Mouse (Mus musculus) spleen, embryonic (tissue): Measurements from ENCODE around the gene Mbd3.
"Not testable (repeated sequence)": the region's sequence is repeated elsewhere in the genome, so short reads cannot be mapped to it uniquely, and the experiment has no call there.

Source experiments
- CTCF ChIA-PET: fragments of 350-600 bp; sonication (Branson Sonifier 250); formaldehyde crosslinking; loops from one replicate; lab custom pipeline; 2022; lab: Charles Lee

Gene Mbd3

DNA sequence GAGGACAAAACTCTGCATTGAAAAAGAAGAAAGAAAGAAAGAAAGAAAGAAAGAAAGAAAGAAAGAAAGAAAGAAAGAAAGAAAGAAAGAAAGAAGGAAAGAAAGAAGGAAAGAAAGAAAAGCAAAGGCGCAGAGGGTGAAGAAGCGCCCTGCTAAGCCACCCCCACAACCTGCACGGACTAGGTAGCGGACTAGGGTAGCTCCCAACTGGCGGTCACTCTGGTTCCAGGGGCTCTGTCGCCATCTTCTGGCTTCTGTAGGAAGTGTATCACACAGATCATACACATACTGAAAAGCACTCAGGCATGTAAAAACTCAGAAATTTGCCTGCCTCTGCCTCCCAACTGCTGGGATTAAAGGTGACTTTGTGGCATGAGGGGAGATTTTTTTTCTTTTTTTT, 25.3 kb downstream of the Mbd3 start:
- CTCF ChIA-PET = interaction anchor here (0.7 to 1.2 kb wide), 3 partner anchors 14 to 793 kb away, joined by 3 to 4 read pairs (median 4); no protein-coding TSS in a partner anchor

DNA sequence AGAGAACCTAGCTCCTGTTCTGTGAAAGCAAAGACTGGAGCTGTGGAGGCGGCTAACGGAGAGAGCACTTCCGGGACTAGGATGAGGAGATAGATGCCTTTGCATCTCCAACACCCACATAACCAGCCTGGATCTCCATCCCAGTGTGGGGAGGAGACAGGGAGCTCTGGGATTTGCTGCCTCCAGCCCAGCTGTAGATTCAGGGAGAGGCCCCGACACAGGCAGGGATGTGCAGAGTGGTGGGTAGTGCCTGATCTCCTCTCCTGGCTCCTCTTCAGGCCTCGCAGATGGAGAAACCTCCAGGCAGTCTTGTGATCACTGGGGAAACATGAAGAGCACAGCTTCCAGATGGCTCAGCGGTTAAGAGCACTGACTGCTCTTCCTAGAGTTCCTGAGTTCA, 26.6 kb downstream of the Mbd3 start:
- CTCF ChIA-PET = interaction anchor here (0.6 kb wide), 1 partner anchor 134 kb away, joined by 12 read pairs; no protein-coding TSS in a partner anchor

- CTCF ChIA-PET = no interaction called here
Observed at GRCm38 (mm10) chr10:80371983-80372382, 27.4 kb downstream of the Mbd3 start.

GRCm38 (mm10) chr10:80371411-80371966, 27.9 kb downstream of the Mbd3 start:
- CTCF ChIA-PET = no interaction called here

DNA sequence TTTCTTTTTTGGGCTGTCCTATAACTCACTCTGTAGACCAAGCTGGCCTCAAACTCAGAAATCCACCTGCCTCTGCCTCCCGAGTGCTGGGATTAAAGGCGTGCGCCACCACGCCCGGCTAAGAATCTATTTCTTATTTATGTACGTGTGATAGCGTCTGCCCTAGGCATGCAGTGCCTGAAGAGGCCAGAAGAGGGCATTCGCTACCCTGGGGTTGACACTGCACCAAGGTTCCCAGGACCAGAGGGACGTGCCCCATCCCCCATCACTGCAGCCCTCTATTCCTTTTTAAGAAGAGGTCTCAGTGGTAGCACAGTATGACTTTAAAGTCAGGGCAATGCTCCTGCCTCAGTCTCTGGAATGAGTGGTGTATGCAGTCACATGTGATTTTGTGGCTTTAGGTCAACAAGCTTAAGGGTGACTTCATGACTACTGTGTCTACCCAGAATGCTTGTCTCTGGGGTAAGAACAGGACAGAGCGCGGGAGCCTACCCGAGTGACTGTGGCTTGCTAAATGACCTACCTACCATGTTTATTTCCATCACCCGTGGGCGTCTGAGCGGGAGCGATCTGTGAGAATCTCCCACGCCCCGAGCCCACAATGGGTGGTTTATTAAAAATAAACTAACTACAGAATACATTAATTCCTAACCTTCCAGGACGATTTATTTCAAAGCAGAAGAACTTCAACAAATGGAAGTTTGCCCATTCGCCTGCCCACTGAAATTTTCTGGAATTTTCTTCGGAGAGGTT, 29.2 kb downstream of the Mbd3 start:
- CTCF ChIA-PET = interaction anchor here (0.5 kb wide), 1 partner anchor 793 kb away, joined by 3 read pairs; no protein-coding TSS in a partner anchor

DNA sequence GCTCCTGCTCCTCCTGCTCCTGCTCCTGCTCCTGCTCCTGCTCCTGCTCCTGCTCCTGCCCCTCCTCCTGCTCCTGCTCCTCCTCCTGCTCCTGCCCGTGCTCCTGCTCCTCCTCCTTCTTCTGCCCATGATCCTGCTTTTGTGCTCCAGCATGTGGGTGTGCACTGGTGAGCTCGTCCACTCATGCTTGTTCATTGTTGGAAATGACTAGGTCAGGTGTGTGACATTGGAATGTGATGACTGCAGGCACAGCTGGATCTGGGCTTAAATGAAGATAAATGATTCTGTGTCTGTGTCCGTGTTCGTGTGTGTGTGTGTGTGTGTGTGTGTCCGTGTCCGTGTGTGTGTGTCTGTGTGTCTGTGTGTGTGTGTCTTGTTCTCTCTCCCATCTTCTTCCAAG, 31.0 kb downstream of the Mbd3 start:
- CTCF ChIA-PET = interaction anchor here (0.7 kb wide), 1 partner anchor 21 kb away, joined by 3 read pairs; no protein-coding TSS in a partner anchor

DNA sequence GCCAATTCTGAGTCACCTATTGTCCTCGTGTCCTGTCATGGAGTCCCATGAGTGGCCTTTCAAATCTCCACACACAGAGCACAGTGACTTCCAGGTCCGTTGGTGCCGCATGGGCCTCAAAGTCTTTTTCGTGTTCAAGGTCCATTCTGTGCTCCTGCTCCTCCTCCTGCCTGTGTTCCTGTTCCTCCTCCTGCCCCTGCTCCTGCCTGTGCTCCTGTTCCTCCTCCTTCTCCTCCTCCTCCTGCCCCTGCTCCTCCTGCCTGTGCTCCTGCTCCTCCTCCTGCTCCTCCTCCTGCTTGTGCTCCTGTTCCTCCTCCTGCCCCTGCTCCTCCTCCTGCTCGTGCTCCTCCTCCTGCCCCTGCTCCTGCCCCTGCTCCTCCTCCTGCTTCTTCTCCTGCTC, 31.4 kb downstream of the Mbd3 start:
- CTCF ChIA-PET = interaction anchor here (0.7 kb wide), 1 partner anchor 21 kb away, joined by 3 read pairs; no protein-coding TSS in a partner anchor

GRCm38 (mm10) chr10:80365736-80366135, 33.6 kb downstream of the Mbd3 start:
- CTCF ChIA-PET = interaction anchor here (0.7 kb wide), 1 partner anchor 931 kb away, joined by 3 read pairs; no protein-coding TSS in a partner anchor

DNA sequence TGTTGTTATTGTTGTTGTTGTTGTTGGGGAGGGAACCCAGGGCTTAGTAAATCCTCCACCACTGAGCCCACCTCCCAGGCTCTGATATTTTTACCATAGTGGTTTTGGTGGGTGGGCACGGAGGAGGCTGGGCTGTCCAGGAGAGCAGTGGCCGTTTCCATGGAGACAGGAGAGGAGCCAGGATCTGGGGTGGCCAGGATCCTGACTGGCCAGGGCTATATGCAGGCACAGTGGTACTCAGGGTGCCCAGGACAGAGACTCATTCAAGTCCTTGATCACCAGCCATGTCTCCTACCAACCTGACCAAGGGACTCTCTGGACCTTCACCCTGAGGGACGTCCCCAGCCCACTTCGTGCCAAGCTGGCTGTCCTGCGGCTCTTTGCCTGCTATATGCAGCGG, 35.6 kb downstream of the Mbd3 start:
- CTCF ChIA-PET = no interaction called here

DNA sequence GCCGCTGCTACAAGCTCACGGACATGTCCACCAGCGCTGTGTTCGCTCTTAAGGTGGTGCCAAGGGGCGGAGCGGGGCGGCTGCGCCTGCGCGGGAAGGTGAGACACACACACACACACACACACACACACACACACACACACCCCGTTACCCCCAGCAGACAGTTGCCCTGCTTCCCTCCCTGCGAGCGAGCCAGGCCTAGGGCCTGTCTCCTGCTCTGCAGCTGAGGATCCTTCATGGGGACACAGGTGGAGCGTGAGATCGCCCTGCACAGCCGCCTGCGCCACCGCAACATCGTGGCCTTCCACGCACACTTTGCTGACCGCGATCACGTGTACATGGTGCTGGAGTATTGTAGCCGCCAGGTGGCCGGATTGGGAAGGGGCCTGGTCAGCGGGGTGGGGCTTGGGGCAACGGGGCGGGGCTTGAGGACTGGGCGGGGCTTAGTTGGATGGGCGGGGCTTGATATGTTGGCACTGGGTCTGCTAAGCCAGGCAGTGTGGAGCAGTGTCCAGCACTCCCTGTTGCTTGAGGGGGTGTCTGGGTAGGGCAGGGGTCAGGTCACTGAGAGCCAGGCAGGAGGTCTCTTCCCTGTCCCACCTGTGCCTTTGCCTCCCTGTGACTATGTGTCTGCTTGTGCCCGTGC, 41.2 kb downstream of the Mbd3 start:
- CTCF ChIA-PET = interaction anchor here (0.7 kb wide), 1 partner anchor 11 kb away, joined by 3 read pairs; no protein-coding TSS in a partner anchor

DNA sequence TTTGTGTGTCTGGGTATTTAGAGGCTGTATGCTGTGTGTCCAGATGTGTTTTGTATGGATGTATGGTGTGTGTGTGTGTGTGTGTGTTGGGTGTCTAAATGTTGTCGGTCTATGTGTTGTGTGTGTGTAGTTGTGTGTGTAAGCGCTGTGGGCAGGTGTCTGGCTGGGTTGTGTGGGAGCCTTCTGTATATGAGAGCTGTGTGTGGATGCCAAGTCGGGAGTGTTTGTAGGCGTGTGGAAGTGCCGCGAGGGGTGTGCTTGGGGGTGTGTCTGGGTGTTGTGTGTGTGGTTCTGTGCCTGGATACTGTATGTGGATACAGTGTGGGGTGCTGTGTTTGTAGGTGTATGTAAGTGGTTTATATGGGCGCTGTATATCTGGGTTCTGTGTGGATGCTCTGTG, 42.0 kb downstream of the Mbd3 start:
- CTCF ChIA-PET = no interaction called here

DNA sequence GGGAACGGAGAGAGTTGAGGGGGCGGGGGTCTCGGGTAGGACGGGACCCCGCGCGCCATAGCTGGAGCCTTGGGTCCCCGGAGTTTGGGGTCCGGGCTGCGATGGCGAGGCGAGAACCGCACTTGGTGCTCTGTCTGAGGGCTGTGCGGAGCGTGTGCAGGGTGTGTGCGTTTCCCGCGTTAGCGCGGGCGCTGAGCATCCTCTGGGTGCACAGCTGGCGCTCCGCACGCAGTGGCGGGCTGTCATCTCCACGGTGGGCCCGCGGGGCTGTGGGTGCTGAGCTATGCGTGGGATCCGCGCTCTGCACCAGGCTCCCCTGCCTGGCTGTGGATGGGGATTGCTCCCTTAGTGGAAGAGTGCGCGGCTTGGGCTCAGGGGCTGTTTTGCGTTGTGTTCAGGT, 42.6 kb downstream of the Mbd3 start:
- CTCF ChIA-PET = no interaction called here

DNA sequence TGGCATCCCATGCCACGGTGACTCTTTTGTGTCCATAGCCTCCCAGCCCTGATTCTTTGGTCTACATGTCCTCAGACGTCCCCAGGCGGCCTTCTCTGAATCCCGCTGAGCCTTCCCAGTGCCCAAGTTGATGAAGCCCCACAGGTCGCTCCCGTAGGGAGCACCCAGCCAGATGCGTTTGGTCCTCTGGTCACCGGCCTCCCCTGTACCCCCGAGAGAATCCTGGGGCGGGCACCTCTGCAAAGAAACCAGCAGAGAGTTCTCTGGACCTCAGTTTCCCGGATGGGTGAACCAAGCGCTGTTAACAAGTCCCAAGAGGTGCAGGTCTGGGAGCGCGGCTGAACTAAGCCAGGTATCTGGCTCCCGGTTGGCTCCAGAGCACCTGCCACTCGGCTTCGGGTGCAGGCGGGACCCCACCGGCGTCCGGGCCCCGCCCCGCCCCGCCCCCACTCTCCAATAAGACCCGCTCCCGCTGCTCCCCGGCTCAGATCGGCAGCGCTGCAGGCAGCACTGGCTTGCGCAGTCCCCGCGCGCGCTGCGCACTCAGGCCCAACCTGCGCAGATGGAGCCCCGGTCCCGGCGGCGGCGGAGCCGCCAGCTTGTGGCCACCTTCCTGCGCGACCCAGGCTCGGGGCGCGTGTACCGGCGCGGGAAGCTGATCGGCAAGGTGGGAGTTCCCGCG, 43.2 kb downstream of the Mbd3 start, which contains the start of gene Plk5:
TSS of gene Plk5 (plus strand) at position 459 of the 682 bp plus-strand sequence.
- CTCF ChIA-PET = no interaction called here

- CTCF ChIA-PET = no interaction called here
Observed at GRCm38 (mm10) chr10:80355431-80355830, 43.9 kb downstream of the Mbd3 start.

GRCm38 (mm10) chr10:80352727-80353126, 46.6 kb downstream of the Mbd3 start:
- CTCF ChIA-PET = no interaction called here

DNA sequence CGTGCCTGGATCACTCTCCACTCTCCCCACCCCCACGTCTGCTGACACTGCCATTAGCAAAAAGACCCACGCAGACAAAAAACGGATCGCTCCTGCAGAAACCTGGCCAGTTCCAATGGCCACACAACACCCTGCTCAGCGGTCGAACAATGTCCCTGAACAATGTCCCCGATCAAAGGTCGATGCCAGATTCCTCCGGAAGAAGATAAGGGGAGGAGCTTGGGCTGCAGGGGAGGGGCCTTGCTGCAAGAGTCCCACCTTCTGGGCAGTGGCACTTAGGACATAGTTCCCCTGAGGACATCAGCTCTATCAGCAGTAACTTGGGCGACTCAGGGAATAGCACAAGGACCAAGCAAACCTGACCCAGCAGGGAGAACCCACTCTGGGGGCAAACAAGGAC, 47.5 kb downstream of the Mbd3 start:
- CTCF ChIA-PET = no interaction called here

DNA sequence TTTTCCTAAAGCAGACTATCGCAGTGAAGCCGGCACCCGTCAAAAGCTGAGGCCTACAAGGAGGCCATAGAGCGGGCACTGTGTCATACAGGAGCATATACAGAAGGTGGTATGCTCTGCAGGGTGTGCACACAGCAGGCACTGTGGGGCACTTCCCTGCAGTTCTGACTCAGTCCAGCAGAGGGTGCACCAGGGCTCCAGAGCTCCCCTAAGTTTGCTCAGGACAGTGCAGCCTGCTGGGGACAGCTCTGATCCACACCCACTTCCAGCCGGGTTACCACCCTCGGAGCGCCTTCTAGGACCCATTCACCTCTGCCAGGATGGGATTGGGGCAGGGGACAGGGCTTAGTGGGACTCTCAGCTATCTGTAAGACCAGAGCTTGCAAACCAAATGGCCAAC, 49.1 kb downstream of the Mbd3 start:
- CTCF ChIA-PET = interaction anchor here (0.6 kb wide), 2 partner anchors 36 to 459 kb away, joined by 3 read pairs; no protein-coding TSS in a partner anchor

DNA sequence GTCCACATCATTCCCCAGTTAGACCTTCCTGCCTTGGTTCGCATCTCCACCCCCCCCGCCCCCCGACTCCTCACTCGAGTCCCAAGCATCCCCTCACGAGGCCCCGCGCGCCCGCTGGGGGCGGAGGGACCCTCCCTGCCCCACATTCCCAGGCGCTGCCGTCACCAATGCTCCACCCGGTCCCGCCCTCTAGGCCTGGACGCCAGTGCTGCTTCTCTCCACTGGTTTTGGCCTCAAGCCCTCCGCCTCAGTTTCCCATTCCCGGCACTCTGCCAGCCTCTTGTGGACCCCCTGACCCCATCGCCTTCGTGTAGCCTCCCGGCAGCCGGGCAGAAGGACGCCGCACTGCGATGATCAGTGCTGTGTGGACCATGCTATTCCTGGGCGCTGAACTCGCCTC, 50.4 kb downstream of the Mbd3 start:
- CTCF ChIA-PET = interaction anchor here (0.8 kb wide), 1 partner anchor 12 kb away, joined by 5 read pairs; no protein-coding TSS in a partner anchor

DNA sequence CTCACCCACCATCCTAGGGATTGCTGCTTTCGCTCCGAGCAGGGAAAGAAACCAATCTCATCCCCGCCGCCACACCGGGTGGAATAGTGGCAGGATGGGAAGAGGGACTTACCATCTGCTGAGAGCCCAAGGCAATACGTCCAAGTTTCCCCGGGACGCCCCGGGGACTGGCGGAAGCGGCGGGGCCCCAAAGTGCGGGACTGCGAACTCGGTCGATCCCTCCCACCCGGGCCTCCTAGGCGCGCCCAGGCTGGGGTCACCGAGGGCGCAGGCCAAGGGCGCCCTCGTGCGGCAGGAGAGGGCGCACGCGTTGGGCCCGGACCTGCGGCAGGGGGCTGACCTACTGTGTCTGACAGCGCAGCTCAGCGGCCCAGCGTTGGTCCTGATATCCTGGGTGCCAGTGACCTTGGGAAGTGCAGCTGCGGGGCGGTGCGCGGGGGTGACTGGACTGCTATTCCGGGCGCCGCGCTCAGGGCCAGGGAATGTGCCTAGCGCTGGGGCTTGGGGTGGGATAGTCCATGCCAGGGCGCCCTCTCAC, 51.0 kb downstream of the Mbd3 start, which contains the start of gene Adamtsl5:
TSS of gene Adamtsl5 (minus strand) at position 169 of the 538 bp plus-strand sequence.
- CTCF ChIA-PET = interaction anchor here (0.8 kb wide), 1 partner anchor 11 kb away, joined by 5 read pairs; no protein-coding TSS in a partner anchor

- CTCF ChIA-PET = interaction anchor here (0.6 kb wide), 1 partner anchor 21 kb away, joined by 3 read pairs; no protein-coding TSS in a partner anchor
Observed at GRCm38 (mm10) chr10:80347514-80347967, 51.8 kb downstream of the Mbd3 start.

DNA sequence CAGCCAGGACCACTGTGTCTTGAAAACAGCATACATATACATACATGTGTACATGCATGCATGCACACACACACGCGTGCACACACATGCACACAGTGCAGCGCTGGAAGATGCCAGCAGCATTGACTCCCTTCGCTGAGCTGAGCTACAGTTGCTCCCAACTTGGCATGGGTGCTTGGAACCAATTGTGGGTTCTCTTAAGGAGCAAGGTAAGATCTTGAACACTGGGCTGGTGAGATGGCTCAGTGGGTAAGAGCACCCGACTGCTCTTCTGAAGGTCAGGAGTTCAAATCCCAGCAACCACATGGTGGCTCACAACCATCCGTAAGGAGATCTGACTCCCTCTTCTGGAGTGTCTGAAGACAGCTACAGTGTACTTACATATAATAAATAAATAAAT, 53.4 kb downstream of the Mbd3 start:
- CTCF ChIA-PET = not testable (repeated sequence)
